8 mouse cellular contexts compared by ENCODE assay signal in the genomic region with DNA sequence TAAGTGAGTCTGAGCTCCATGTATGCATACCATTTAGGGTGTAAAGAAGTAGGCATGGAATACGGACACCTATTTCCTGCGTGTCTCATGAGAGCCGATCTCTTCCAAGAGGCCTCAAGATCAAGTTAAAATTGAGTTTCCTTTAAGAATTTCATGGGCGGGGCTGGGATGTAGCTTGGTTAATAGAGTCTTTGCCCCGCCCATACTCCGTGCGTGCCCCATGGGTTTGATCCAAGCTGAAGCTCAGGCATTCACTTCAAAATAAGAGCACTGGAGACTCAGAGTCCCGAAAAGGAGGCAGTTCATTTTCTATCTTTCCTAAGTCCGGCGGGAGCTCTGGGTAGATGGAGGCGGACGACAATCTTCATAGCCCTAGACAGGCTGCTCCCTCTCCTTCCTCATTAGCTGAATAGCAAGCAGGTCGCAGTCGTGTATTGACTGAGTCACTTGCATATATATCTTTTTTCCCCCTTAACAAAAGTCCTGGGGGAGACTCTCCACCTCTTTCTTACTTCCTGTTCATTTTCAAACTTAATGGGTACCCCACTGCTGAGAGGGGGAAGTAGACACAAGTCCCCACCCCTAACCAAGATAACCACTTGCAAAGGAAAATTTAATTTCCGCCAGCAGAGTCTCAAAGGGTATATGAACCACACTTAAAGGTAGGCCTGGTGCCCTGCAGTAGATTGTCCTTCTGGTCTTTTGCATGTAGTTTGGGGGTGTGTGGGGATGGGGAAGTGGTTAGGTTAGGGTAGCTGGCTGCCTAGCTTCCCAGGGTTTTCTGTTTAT.
DNase-seq lines count a peak whose midpoint lies in the region; ATAC-seq lines count a peak whose summit lies in the region.

No protein-coding gene starts in this region.

- 30% methylated on average over 15 of the region's 15 CpGs for WGBS in forebrain, embryonic 11.5 days
- 33% methylated on average over 15 of the region's 15 CpGs for WGBS in hindbrain, embryonic 11.5 days
- 29% methylated on average over 15 of the region's 15 CpGs for WGBS in limb, embryonic 13.5 days
- WGBS in midbrain, embryonic 12.5 days, result 32% methylated on average over 15 of the region's 15 CpGs

- H3K9me3 ChIP-seq in forebrain, embryonic 11.5 days (ENCODE audit: control insufficient read depth, low read length), result no peaks in the 10 kb centered on the region
- H3K9me3 ChIP-seq in hindbrain, embryonic 11.5 days (ENCODE audit: control insufficient read depth, low read length), result no peaks in the 10 kb centered on the region
- H3K9me3 ChIP-seq in limb, embryonic 13.5 days, result no peaks in the 10 kb centered on the region
- no peaks in the 10 kb centered on the region for H3K9me3 ChIP-seq in midbrain, embryonic 12.5 days

- H3K4me1 ChIP-seq in forebrain, embryonic 11.5 days (replicated peaks; ENCODE audit: control insufficient read depth, insufficient read depth, low read length), result no peaks in the 10 kb centered on the region
- no peaks in the 10 kb centered on the region for H3K4me1 ChIP-seq in hindbrain, embryonic 11.5 days (replicated peaks; ENCODE audit: control insufficient read depth, insufficient read depth, low read length)
- H3K4me1 ChIP-seq in limb, embryonic 13.5 days, result 0 out of 2 replicates have a peak, but pooled peaks cover 3% of the 10 kb centered on the region
- peaks cover 5% of the 10 kb centered on the region; the same call in 1 of the 2 replicates for H3K4me1 ChIP-seq in midbrain, embryonic 12.5 days

- H3K27ac ChIP-seq in forebrain, embryonic 11.5 days (ENCODE audit: low read depth, low read length), result no peak overlapping the region
- no peak overlapping the region for H3K27ac ChIP-seq in hindbrain, embryonic 11.5 days (ENCODE audit: low read depth, low read length)
- H3K27ac ChIP-seq in limb, embryonic 13.5 days, result no peak overlapping the region
- H3K27ac ChIP-seq in midbrain, embryonic 12.5 days (replicated peaks), result no peak overlapping the region

- peak; percentile 38 for DNase-seq in urinary bladder, postnatal 14 days (ENCODE audit: low spot score)
- DNase-seq in urinary bladder, adult 2 months (ENCODE audit: low spot score), result no peak
- peak; percentile 73 for DNase-seq in forebrain, embryonic 11.5 days (ENCODE audit: low spot score)
- peak; percentile 70 for DNase-seq in hindbrain, embryonic 11.5 days (ENCODE audit: low spot score)
- no peak for DNase-seq in frontal cortex, postnatal 36 days (ENCODE audit: low spot score in 2 of 2)
- DNase-seq in cerebellum, adult 18-20 months, result no peak

- ATAC-seq in forebrain, embryonic 11.5 days (replicated peaks; ENCODE audit: low FRiP score), result peak; percentile 70; the same call in 1 of the 2 replicates
- ATAC-seq in hindbrain, embryonic 11.5 days (ENCODE audit: low FRiP score), result peak; percentile 51; the same call in 1 of the 2 replicates
- ATAC-seq in limb, embryonic 13.5 days (ENCODE audit: low FRiP score, low read depth), result no peak
- no peak for ATAC-seq in midbrain, embryonic 12.5 days (ENCODE audit: low FRiP score, low read depth)

- no peaks in the 10 kb centered on the region for H3K36me3 ChIP-seq in forebrain, embryonic 11.5 days (ENCODE audit: control insufficient read depth, insufficient read depth, low read length)
- H3K36me3 ChIP-seq in hindbrain, embryonic 11.5 days (ENCODE audit: control insufficient read depth, insufficient read depth, low read length), result no peaks in the 10 kb centered on the region
- no peaks in the 10 kb centered on the region for H3K36me3 ChIP-seq in limb, embryonic 13.5 days
- no peaks in the 10 kb centered on the region for H3K36me3 ChIP-seq in midbrain, embryonic 12.5 days

- H3K4me3 ChIP-seq in forebrain, embryonic 11.5 days (ENCODE audit: low read depth, low read length), result no peak overlapping the region
- H3K4me3 ChIP-seq in hindbrain, embryonic 11.5 days (ENCODE audit: low read depth, low read length), result no peak overlapping the region
- H3K4me3 ChIP-seq in limb, embryonic 13.5 days, result no peak overlapping the region
- no peak overlapping the region for H3K4me3 ChIP-seq in midbrain, embryonic 12.5 days

- no peaks in the 10 kb centered on the region for H3K27me3 ChIP-seq in forebrain, embryonic 11.5 days (ENCODE audit: control insufficient read depth, insufficient read depth, low read length)
- no peaks in the 10 kb centered on the region for H3K27me3 ChIP-seq in hindbrain, embryonic 11.5 days (ENCODE audit: control insufficient read depth, insufficient read depth, low read length)
- no peaks in the 10 kb centered on the region for H3K27me3 ChIP-seq in limb, embryonic 13.5 days
- H3K27me3 ChIP-seq in midbrain, embryonic 12.5 days, result no peaks in the 10 kb centered on the region; the same call in 1 of the 2 replicates

- peak overlapping the region; percentile 33; the same call in 1 of the 2 replicates for H3K9ac ChIP-seq in forebrain, embryonic 11.5 days (ENCODE audit: low read length)
- H3K9ac ChIP-seq in hindbrain, embryonic 11.5 days (ENCODE audit: low read depth, low read length), result no peak overlapping the region
- H3K9ac ChIP-seq in limb, embryonic 13.5 days, result no peak overlapping the region
- H3K9ac ChIP-seq in midbrain, embryonic 12.5 days (replicated peaks), result no peak overlapping the region

- peak overlapping the region; percentile 34; the same call in 1 of the 2 replicates for H3K4me2 ChIP-seq in forebrain, embryonic 11.5 days (ENCODE audit: low read depth, low read length, severe bottlenecking)
- no peak overlapping the region for H3K4me2 ChIP-seq in hindbrain, embryonic 11.5 days (replicated peaks; ENCODE audit: low read depth, low read length)
- H3K4me2 ChIP-seq in limb, embryonic 13.5 days (replicated peaks), result peak overlapping the region; percentile 36
- H3K4me2 ChIP-seq in midbrain, embryonic 12.5 days (replicated peaks), result peak overlapping the region; percentile 37; the same call in 1 of the 2 replicates

Comparison
In these comparisons a context has a peak if more than half of its experiments do, and no peak if none do; other contexts are left out.
1. DNase-seq: peak in urinary bladder, postnatal 14 days (single experiment), forebrain, embryonic 11.5 days (single experiment) and hindbrain, embryonic 11.5 days (single experiment); none in urinary bladder, adult 2 months (single experiment), frontal cortex, postnatal 36 days (0 of 2) and cerebellum, adult 18-20 months (0 of 2).
2. ATAC-seq: peak in forebrain, embryonic 11.5 days (single experiment) and hindbrain, embryonic 11.5 days (single experiment); none in limb, embryonic 13.5 days (single experiment) and midbrain, embryonic 12.5 days (single experiment).